Mouse (Mus musculus) testis, adult 2 months (tissue): Measurements from ENCODE around the gene Irf8.

Source experiments
- CTCF ChIP-seq: fragments of 200-500 bp; IDR thresholded peaks from 2 replicates; pipeline ENCODE4 v1.5.1; 2012; ENCODE audit warnings: low read depth, mild to moderate bottlenecking, inconsistent platforms, low read length, moderate library complexity; ENCODE audit not compliant: control insufficient read depth, insufficient read depth, insufficient replicate concordance
- POLR2A ChIP-seq: fragments of 200-500 bp; IDR thresholded peaks from 2 replicates; pipeline ENCODE4 v1.6.1; 2012; ENCODE audit warnings: low read depth, mild to moderate bottlenecking, inconsistent platforms, low read length, moderate library complexity; ENCODE audit not compliant: control insufficient read depth

GRCm38 (mm10) chr8:120705163-120705562, 31.0 kb upstream of the Irf8 start:
- TF ChIP-seq POLR2A (peak; percentile 63; the same call in 1 of the 2 replicates), CTCF (no peak)
